Mouse (Mus musculus) adrenal gland, adult 18-20 months (tissue): Measurements from ENCODE around the gene Prrc2a. TPM values are rescaled to one million over a fixed set of nuclear protein-coding genes. Genes with fewer than 3 reads are reported as not detected.

Source experiments
- DNase-seq, 2 experiments: peaks; one replicate each; pipeline ENCODE4 v3.0.0; 2021 to 2022; ENCODE audit warnings: low spot score in 2 of 2
- total RNA-seq, 2 experiments: library from RNA; stranded (reverse); gene quantifications; 1 replicate in 1 of 2; 2 replicates in 1 of 2; pipeline ENCODE4 v1.2.3; 2021

Gene Prrc2a
- total RNA-seq, 2 experiments from 2014 or later = 214 to 251 TPM

DNA sequence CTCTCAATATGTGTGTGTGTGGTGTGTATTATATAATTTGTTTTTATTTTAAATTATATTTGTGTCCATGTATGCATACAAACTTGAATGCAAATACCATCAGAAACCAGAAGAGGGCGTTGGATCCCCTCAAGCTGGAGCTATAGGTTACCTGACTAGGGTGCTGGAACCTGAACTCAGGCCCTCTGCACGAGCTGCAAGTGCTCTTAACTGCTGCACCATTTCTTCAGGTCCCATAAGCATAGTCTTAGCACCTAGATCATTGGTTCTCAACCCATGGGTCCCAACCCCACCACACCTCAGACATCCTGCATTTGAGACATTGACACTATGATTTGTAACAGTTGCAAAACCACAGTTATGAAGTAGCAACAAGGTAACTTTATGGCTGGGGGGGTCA lies 27.0 kb upstream of the Prrc2a start:
- DNase-seq = no peak

DNA sequence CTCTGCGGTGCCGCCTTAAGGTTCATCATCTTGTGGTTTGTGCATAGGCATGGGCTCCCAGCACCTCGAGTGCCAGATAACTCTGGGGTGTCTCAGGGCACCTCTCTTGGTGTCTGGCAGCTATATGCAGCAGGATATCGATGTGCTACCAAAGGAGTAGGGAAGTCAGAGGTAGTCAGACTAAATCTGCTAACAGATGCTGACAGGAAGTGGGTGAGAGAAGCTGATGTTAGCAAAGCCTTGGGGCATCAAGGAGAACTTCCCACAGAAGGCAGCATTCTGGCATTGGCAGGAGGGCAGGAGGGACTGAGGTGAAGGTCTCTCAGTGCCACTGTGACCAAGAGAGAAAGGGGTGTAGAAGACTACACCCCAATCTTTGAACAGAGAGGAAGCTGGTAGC lies 25.4 kb upstream of the Prrc2a start:
- no peak for DNase-seq

DNA sequence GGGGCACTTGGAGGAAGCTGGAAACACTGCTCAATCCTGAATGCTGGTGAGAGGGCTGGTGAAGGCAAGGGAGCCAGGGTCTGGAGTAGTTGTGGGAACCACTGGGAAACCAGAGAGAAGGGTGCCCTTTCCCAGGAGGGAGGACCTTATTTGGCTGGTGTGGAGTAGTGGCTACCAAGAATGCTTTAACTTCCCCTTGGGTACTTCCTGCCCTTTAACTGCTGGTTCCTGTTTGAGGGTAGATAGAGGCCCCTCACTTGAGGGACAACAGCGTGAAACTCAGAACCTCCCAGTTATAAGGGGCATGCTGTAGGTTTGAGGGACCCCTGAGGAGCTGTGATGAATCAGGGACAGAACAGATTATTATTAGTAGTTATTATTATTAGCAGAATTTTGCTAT lies 24.5 kb upstream of the Prrc2a start:
- DNase-seq = no peak

DNA sequence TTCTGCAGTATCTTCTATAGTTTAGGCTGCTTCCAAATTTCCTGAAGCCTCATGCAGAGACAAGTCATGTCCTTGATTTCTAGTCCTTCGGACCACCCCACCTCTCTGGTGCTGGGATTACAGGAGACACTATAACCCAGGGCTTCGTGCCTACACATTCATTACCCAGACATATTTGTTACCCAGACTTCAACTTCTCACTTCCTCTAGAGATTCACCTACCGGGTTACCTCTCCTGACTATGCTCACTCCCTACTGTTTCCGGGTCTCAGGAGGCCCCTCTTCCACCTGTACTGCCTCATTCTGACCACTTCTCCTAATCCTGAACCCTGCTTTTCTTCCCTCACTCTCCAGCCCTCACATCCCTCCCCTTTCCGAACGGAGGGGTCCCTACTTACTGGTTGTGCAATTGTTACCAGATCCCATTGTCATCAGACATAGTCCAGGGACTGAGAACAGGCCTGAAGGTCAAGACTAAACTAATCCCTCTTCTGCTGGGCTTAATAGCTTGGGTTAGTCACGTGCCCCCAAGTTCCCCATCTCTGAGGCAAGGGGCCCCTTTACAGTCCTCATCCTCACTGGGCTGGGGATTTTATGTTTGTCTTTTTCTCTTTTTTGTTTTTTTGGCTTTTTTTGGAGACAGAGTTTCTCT lies 23.4 kb upstream of the Prrc2a start, which contains the start of gene Lst1:
TSS of gene Lst1 (minus strand) at position 481 of the 652 bp plus-strand sequence.
- no peak for DNase-seq

DNA sequence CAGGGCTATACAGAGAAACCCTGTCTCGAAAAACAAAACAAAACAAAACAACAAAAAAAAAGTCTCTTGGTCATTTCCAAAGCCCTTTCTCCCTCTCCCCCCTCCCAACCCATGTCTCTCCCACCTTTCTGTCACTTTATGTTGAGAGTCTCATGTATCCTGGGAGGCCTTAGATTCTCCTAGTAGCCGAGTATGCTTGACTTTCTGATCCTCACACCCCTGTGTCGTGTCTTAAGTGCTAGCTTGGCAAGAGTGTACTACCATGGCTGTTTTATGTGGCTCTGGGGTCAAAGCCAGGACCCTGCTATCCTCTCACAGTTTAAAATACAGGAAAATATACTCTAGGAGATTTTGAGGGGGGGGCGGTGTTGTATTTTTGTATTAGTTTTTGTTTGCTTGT lies 22.6 kb upstream of the Prrc2a start:
- DNase-seq = no peak

DNA sequence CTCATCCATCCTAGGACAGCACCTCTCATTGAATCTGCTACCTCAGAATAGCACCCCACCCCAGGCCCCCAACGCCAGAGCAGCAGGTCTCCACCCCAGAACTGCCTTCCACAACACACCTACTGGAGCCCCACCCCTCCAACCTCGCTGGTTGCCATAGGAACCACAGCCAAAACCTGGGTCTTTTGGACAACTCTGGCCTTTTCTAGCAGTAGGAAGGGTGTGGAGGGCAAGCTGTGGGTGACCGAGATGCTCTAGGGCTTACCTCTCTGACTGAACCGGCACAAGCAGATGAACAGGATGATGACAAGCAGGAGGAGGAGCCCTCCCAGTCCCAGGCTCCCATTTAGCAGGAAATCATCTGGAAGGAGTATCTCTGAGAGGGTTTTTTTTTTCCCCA lies 22.0 kb upstream of the Prrc2a start:
- DNase-seq = no peak

DNA sequence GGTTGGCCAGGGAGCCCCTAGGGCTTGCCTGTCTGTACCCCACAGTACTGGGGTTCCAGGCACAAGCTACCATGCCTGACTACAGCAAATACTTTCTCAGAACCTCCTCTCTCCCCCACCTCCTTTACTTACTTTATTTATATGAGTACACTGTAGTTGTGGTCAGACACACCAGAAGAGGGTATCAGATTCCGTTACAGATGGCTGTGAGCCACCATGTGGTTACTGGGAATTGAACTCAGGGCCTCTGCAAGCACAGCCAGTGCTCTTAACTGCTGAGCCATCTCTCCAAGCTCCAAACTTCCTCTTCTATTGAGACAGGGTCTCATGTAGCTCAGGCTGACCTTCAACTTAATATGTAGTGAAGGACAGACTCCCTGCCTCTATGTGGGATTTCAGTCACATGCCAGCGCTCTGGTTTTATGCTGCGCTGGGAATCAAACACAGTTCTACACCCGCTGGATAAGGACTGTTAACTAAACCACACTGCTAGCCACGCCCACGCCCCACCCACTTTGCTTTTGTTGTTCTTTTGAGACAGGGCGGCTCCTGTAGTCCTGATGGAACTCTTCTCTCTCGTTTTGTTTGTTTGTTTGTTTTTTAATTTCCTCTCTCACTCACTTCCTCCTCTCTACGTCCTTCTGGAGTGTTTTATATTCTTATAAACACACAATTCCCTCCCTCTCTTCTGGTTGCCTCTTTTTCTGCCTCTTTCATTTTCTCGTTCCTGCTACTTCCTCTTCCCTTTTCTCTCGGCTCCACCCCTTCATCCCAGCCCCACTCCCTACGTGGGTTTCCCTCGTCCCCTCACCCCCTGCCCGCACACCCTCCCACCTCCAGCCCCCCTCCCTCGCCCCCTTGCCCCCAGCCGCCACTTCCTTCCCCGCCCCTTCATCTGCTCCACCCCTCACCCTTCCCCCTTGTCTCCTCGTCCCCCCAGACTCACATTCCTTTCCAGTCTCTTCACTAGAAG lies 21.2 kb upstream of the Prrc2a start:
- DNase-seq = peak; percentile 58 to 72

DNA sequence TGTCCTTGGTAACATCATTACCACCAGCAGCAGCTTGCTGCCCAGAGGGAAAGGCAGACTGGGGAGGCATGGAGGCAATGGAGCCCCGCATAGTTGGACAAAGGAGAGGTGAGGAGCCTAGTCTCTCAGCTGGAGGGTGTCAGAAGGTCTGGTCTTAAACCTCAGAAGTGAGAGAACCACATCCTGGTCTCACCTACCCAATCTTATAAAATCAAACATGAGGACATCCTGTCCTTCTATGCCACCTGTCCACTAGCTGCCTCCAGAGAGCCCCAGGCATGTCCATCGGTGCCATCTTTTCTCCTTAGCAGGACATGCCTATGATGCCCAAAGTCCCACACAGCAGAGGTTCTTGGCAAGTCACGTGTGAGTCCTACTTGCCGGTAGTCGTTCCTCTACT lies 15.4 kb upstream of the Prrc2a start:
- no peak for DNase-seq

DNA sequence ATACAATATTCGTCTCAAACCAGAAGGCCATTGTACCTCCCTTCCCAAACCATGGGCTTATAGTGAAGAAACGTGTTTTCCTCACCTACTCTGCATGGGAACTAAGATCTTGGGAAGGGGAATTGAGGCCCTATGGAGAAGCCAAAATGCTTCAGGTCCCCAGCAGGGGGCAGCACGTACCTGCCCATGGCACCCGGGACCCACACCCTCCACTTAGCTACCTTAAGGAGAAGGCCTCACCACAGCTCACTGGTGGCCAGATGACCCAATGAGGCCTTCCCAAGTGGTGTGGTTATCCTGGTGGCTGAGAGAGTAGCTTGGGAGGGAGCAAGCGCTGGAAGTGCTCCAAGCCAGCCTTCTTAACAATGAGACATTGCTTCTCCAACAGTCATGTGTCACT lies 13.8 kb upstream of the Prrc2a start:
- peak; percentile 85 for DNase-seq

DNA sequence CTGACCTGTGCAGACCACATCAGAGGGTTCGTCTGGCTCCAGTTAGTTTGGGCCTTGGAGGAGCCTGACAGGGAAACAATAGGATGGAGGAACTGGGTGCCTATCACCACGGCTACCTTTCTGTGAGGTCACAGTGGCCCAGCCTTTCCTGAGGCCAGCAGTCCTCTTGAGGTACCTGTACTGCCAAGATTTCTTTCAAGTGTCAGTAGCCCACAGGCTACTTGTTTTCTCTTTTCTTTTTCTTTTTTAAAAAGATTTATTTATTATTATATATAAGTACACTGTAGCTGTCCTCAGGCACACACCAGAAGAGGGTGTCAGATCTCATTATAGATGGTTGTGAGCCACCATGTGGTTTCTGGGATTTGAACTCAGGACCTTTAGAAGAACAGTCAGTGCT lies 11.3 kb upstream of the Prrc2a start, which contains the start of gene Aif1:
TSS of gene Aif1 (minus strand) at position 101 of the 400 bp plus-strand sequence.
- no peak for DNase-seq

DNA sequence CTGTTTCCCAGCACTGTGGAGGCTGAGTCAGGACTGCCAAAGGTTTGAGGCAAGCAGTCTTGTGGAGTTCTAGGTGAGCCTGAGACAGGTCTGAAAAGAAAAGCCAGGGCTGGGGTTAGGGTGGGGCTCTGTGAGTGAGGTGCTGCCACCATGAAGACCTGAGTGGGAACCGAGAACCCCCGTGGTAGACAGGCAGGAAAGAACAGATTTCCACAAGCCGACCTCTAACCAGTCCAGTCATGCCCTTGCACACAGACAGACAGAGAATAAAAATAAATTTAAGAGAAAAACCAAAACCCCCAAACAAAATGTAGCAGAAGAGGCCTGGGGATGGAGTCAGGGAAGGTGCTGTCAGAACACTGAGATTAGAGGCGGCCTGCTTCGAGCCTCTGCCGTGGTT lies 10.7 kb upstream of the Prrc2a start:
- no peak for DNase-seq

DNA sequence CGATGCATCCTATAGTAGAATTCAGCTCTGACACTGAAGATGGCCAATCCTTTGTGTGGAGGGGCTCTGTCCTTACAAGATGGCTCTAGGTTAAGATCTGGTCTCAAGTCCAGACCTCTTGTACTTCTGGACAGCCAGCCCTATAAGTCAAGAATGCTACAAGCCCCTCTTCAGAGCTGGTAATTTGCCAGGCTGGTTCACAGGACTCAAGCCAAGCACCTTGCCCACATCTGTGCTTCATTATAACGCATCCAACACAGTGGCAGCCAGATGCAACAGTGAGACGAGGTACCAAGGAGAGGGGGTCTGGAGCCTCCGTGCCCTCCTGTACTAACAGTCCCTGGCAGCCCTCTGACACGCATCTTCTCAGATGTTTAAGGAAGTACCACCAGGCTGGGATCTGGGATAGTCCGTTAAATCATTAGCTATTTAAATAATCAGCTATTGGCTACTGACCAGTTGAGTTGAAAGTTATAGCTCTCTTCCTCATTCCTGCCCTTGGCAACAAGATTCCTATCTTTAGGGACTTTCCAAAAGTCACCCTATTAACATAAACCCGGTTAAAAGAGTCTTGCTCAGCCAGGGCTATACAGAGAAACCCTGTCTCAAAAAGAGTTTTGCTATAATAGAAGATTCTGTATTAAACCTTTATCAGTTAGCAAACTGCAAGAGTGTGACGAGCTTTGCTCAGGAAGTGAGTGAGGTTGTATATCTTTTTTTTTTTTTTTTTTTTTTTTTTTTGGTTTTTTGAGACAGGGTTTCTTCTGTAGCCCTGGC lies 9.7 kb upstream of the Prrc2a start:
- no peak for DNase-seq

DNA sequence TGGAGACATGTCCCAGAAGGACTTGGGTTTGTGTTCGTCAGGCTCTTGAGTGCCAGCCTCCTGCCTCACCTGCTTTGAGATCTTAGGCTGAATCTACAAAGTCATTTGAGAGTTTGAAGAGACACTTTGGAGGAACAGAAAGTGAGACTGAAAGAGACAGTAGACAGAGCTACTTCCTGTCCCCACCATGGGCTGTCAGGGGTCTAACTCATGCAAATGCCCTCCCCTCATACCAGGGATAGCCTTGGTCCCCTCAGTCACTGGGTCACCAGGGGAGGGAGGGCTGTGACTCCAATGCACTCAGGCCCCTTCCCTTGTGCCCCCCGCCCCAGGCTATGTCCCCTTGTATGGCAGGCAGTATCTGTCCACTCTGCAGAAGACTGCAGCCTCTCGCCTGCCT lies 8.6 kb upstream of the Prrc2a start:
- no peak for DNase-seq

DNA sequence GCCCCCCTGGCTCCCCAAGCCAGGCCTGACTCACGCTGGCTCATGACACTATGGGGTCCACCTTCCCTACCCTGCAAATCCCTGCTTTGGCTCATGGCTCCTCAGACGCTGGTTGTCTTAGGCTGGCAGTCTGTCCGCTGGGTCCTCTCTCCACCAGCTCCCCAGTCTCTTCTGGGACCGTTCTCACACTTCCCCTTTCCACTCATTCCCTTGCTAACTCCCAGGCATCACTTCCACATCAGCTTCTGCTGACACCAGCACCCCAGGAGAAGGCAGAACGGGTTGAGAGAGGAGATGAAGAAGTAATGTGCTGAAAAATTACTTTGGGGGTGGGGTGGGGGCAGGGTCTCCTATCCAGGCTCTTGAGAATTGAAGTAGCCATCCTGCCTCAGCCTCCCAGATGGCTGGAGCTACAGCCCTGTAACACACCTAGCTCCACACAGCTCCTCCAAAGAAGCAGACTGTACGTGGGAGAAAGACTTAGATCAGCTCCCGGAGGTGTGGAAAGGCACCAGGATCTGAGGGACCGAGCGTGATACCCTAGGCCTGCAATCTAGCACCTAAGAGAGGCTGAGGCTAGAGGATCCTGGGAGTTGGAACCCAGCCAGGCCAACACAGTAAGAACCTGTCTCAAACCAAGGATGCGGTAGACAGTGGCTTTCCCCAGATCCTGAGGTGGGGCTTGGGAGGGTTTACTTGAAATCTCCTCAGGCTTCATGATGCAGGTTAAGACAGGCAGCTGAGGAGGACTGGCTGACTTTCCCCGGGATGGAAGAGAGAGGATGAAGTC lies 7.9 kb upstream of the Prrc2a start:
- no peak for DNase-seq

DNA sequence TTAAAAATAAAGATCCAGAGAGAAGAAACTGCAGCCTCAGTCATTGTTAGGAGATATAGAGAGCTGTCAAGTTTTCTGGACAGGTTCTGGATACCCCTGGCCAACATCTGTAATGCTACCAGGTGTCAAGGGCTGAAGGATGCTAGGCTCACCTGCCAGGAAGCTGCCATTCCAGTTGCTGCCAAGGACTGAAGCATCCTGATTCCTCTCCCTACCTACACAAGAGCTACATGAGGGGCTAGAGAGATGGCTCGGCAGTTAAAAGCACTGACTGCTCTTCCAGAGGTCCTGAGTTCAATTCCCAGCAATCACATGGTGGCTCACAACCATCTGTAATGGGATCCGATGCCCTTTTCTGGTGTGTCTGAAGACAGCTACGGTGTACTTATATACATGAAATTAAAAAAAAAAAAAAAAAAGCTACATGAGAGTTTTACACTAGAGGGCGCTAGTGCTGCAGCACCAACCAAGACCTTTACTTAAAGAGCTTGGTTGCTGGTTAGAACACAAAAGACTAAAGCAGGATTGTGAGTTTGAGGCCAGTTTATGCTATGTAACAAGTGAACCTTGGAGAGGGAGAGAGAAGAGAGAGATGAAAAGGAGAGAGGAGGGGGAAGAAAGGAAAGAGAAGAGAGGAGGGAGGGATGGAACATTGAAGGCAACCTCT lies 4.0 kb upstream of the Prrc2a start:
- no peak for DNase-seq

DNA sequence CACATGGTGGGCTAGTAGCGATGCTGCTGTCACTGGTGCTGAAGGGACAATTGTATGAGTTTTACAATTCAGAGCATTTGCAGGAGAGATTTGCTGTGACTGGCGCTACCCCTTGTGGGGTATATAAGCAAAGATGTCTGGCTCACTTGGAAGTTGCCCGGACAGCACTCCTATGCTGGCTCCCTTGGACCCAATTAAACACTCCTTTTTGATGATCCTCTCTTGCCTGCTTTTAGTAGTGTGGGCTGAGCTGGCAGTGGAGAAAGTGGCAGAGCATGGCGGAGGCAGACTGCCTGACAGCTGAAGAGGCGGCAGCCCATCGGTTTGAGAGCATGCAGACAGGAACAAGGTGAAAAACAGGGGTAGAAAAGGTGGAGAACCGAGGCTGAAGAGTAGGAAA lies 3.1 kb upstream of the Prrc2a start:
- no peak for DNase-seq

DNA sequence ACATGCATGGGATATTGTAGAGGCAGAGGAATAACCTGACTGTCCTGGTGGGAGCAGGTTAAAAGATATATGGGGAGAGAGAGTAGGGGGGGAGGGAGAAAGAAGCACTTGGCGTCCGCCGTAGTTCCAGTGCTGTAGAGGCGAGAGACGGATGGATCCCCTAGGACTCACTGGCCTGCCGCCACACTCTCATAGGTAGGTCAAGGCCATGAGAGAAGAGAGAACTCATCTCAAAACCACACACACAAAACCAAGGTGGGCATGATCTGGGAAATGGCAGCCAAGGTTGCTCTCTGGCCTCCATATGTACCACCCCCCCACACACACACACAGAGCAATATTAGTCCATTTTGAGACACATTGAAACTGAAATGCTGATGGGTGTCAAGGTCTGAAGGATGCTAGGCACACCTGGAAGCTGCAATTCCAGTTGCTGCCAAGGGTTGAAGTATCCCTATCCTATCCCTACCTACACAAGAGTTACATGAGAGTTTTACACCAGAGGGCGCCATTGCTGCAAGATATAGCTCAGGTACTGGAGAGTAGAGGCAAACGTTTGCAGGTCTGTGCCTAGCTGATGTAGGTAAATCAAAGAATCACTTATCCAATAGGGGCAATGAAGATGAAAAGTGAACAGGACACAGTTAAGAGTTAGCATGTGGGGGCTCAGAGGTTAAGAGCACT lies 1.8 kb upstream of the Prrc2a start:
- DNase-seq = peak in 1 of 2 experiments; percentile 50

DNA sequence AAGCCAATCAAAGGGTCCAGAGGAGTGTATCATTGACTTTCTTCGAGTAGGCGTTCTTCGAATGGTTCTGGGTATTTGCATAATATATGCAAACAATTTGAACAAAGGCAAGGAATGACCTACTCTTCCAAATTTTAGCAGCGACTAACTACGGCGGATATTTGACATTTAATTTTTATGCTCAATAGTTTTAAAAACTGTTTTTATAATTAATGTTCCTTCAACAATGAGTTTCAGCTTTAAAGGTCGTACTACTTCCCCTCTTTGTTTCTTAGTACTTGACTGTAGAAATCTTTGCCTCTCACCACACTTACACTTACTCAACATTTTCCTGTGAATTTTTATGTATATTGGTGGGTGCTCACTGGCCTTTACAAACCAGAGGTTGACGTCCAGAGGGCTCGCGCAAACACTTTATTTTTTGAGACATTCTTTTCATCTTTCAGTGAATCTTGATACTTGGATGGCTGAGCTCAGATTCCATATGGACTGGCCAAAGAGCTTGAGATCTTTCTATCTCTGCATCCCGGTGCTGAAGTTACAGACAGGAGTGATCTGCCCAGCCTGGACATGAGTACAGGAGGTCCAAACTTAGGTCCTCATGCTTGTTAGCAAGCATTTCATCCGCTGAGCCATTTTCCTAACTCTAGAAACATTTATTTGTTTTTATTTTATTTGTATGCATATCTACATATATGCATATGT lies 906 bp upstream of the Prrc2a start:
- no peak for DNase-seq

DNA sequence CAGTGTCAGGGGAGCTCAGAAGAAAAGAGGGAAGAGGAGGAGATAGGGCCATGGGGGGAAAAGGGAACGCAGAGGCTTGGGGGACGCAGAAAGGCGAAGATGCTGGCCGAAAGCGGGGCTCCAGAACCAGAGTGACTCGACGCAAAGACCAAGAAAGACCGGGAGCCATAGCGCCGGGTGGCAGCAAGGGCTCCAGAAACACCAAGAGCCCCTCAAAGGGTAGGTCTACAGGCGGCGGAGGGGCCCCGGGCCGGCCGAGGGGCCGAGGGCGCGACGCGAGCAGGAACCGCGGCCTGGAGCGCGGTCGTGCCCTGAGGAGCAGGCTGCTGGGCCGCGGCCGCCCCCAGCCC lies 504 bp downstream of the Prrc2a start:
- peak in 1 of 2 experiments; percentile 49 for DNase-seq
